Mouse (Mus musculus): ENCODE data around the gene Eya3.

GRCm38 (mm10) chr4:132605816-132606215 is 33.0 kb upstream of the Eya3 start:
- TF ChIP-seq CTCF (IDR thresholded peaks at IDR 0.05; ENCODE audit: control insufficient read depth, insufficient read depth, low read length) = no peak
- no peak for TF ChIP-seq POLR2A (IDR thresholded peaks at IDR 0.05; ENCODE audit: borderline replicate concordance, control insufficient read depth, low read depth, low read length)
